Mouse (Mus musculus) embryonic facial prominence, embryonic 10.5 days (tissue): ENCODE data around the gene Nars2. TPM values are rescaled to one million over a fixed set of nuclear protein-coding genes. Genes with fewer than 3 reads are reported as not detected.

ENCODE experiments used
- DNase-seq: peaks from one replicate; pipeline ENCODE4 v3.0.0-alpha.2; 2017; ENCODE audit warnings: low spot score
- H3K27ac ChIP-seq: fragments of 300-500 bp; sonication (generic); replicated peaks from 2 replicates; pipeline ENCODE4 v1.5.1; 2016; ENCODE audit warnings: mild to moderate bottlenecking
- H3K27me3 ChIP-seq: fragments of 300-500 bp; sonication (generic); replicated peaks from 2 replicates; pipeline ENCODE4 v1.6.1; 2016; ENCODE audit warnings: low read depth, mild to moderate bottlenecking; ENCODE audit not compliant: poor library complexity, severe bottlenecking
- H3K36me3 ChIP-seq: fragments of 300-500 bp; sonication (generic); replicated peaks from 2 replicates; pipeline ENCODE4 v1.6.1; 2016; ENCODE audit warnings: mild to moderate bottlenecking, moderate library complexity
- H3K4me1 ChIP-seq: fragments of 300-500 bp; sonication (generic); 2 replicates; pipeline ENCODE4 v1.6.1; 2016
- H3K4me3 ChIP-seq: fragments of 300-500 bp; sonication (generic); 2 replicates; pipeline ENCODE4 v1.5.1; 2016; ENCODE audit warnings: mild to moderate bottlenecking, moderate library complexity
- H3K9me3 ChIP-seq: fragments of 300-500 bp; sonication (generic); 2 replicates; pipeline ENCODE4 v1.6.1; 2016; ENCODE audit warnings: mild to moderate bottlenecking
- WGBS: fragments of 180-500 bp; shearing (Covaris S2); methylation state at CpG from one replicate; pipeline ENCODE4 v1.1.7; 2016; 5-methylcytosine and 5-hydroxymethylcytosine counted together
- polyA plus RNA-seq: library from polyadenylated mRNA; unstranded; fragments of >200 nt; fragmentation: Nextera tagmentation; extraction: Ambion mirVana; gene quantifications from 2 replicates; pipeline ENCODE4 v1.2.1, GENCODE M21; 2016

The Nars2 gene
- polyA plus RNA-seq, result 26.3 and 26.5 TPM in 2 replicates

DNA sequence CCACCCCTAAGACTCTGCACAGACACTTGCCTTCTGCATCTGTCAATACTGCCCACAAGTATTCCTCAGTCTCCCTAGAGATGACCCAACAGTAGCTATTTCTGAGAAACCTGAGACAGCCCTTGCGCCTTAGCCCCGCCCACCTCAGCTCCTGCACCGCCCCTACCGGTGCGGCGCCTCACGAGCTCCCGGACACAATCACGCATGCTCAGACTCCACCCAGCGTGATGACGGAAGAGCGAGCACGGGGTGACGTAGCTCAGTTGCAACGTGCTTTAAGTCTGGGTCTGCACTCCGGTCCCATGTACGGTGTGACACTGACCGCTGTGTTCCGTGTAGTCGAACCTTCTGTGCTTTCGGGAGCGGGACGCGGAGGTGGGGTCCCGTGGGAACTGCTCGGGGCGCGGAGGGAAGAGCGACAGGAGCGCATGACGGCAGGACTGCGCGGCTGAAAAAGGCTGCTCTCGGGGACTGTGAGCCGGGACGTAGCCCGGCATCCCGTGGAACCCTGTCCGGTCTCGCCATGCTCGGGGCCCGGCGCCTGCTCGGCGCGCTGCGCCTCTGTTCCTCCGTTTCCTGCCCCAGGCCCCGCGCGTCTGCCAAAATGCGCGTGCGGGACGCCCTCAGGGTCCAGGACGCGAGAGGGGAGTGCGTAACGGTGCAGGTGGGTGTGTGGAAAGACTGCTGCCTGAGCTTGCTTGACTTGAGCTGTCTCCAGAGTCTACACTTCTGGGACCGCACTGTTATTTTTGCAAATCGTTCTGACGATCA, at the start of gene Nars2:
Nars2 (plus strand) TSS at position 225 of the 771 bp plus-strand sequence.
- Histone ChIP-seq H3K4me1 (peaks cover 22% of the 10 kb centered on the region), H3K9me3 (no peaks in the 10 kb centered on the region), H3K36me3 (peaks cover 5% of the 10 kb centered on the region), H3K4me3 (peak within 1 kb of the TSS; percentile 98), H3K27me3 (no peaks in the 10 kb centered on the region), H3K27ac (peak within 1 kb of the TSS; percentile 88)
- WGBS, result under 1% methylated on average over 62 of the region's 62 CpGs
- peak; percentile 96 for DNase-seq

DNA sequence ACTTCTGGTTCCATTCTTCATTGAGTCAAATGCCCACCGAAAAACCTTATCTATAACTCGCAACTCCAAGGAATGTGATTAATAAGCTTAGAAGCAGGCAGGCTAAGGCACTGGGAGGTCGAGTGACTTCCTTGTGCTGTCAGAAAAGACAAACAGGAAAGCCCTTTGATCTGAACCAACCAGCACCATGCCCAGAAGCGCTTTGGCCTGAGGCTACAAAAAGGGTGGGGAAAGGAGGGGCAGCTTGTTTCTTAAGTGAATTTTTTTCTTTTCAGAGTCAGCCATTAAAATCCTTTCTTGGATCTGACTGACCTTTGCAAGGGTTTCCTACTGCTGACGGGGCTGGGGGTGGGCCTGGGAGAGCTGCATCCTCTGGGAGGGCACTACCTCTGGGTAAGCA, 49.1 kb upstream of the Nars2 start:
- no peaks in the 10 kb centered on the region for H3K27me3 ChIP-seq
- no peak overlapping the region for H3K4me3 ChIP-seq
- peaks cover 36% of the 10 kb centered on the region for H3K4me1 ChIP-seq
- 49% methylated on average over 5 of the region's 5 CpGs for WGBS
- no peak for DNase-seq
- H3K9me3 ChIP-seq, result no peaks in the 10 kb centered on the region
- peaks cover 94% of the 10 kb centered on the region for H3K36me3 ChIP-seq
- 0 out of 2 replicates have a peak overlapping the region, but pooled peaks have one; percentile 6 for H3K27ac ChIP-seq

DNA sequence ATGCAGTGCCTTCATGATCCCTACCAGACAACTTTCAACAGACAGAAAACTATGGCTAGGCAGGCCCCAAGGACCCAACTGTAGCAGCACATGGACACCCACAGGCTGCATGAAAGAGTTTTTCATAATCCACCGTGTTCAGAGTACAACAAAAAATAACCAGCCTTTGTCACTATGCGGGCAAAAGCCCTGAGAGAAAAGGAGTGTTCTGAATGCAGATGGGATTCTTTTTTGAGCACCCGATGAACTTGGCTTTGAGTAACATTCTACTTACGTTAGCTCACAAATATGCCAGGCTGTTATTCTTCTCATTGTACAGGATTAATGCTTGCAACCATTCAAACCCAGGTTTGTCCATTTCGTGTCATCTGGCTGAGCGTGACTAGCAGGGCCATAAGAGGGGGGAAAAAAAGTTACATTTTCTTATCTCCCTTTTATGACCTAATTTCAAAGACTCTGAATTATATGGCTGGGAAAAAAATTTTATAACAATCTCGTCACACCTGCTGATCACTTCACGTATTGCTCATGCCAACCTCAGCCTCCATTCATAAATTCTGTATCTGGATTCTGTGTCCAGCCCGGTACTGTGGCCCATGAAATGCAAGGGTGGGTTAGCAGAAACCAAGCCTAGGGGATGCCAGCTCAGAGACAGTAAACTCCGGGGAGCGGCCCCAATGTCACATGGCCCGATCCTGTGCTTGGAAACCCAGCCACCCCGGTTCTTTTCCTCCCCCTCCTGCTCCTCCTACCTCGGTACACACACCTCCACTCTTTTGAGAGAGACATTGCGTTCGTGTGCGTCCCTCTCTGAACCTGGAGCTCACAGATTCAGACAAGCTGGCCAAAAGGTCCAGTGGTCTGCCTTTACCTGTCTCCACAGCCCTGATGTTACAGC, 48.0 kb upstream of the Nars2 start:
- WGBS, result 92% methylated on average over 17 of the region's 17 CpGs

DNA sequence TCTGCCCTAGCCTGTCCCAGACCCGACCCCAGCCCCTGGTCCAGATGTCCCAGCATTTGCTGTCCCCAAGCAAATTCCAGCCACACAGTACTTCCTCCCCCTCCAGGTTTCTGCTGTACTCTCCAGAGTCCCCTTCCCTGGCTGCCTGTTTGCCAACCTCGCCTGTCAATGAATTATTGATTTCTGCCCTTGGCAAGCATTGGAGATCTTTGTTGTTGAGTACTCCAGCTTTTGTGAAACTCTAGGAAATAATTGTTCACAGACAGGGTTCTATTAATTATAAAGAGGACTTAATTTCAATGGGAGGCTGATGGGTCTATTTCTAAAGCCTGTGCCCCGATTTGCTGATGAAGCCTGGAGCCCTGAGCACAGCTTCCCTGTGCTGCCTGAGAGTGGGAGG, 46.9 kb upstream of the Nars2 start:
- Histone ChIP-seq H3K27ac (no peak overlapping the region), H3K36me3 (peaks cover 78% of the 10 kb centered on the region), H3K27me3 (no peaks in the 10 kb centered on the region), H3K4me1 (peaks cover 46% of the 10 kb centered on the region), H3K9me3 (no peaks in the 10 kb centered on the region), H3K4me3 (no peak overlapping the region)
- 49% methylated on average over 3 of the region's 3 CpGs for WGBS
- no peak for DNase-seq

More for the DNA sequence above, 48.0 kb upstream of the Nars2 start:
- Histone ChIP-seq H3K27me3 (no peaks in the 10 kb centered on the region), H3K27ac (no peak overlapping the region), H3K36me3 (peaks cover 89% of the 10 kb centered on the region), H3K4me3 (no peak overlapping the region), H3K4me1 (peaks cover 43% of the 10 kb centered on the region), H3K9me3 (no peaks in the 10 kb centered on the region)
- no peak for DNase-seq

DNA sequence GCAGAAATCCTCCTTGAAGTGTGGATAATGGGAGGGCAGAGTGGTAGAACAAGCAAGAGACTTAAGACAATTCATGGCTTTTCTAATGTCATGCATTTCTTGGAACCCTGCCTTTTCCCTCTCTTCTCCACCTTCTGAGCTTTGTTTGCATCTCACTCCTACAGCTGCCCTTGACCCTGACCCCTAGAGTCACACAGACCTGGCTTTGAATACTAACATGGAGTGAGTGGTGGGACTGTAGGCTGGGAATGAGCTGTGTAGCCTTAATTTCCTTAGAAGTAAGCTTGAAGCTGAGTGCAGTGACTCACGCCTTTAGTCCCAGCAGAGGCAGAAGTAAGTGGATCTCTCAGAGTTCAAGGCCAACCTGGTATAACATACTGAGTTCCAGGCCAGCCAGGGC, 46.4 kb upstream of the Nars2 start:
- Histone ChIP-seq H3K27ac (no peak overlapping the region), H3K27me3 (no peaks in the 10 kb centered on the region), H3K36me3 (peaks cover 74% of the 10 kb centered on the region), H3K4me1 (peaks cover 51% of the 10 kb centered on the region), H3K4me3 (no peak overlapping the region), H3K9me3 (no peaks in the 10 kb centered on the region)
- no peak for DNase-seq
- WGBS, result 88% methylated on average over 1 of the region's 1 CpGs

DNA sequence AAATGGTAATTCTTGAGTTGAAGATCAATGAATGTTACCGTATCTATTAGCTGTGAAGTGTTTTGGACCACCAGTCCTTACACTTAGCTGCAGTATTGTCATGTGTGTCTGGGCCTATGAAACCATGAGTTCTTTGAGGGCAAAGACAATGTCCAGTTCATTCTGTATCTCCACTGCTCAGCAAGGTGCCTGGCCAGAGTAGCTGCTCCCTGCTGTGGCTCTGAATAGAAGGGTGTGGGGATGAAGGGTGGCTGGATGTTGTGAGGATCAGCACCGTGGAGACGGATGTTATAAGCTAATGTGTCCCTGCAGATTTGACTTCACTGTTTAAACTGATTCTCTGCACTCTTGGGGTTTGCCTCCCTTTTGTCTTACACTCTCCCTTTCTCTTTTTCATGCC, 45.9 kb upstream of the Nars2 start:
- Histone ChIP-seq H3K4me3 (no peak overlapping the region), H3K4me1 (peaks cover 56% of the 10 kb centered on the region), H3K27me3 (no peaks in the 10 kb centered on the region), H3K27ac (no peak overlapping the region), H3K9me3 (no peaks in the 10 kb centered on the region), H3K36me3 (peaks cover 69% of the 10 kb centered on the region)
- WGBS, result 71% methylated on average over 3 of the region's 3 CpGs
- no peak for DNase-seq

DNA sequence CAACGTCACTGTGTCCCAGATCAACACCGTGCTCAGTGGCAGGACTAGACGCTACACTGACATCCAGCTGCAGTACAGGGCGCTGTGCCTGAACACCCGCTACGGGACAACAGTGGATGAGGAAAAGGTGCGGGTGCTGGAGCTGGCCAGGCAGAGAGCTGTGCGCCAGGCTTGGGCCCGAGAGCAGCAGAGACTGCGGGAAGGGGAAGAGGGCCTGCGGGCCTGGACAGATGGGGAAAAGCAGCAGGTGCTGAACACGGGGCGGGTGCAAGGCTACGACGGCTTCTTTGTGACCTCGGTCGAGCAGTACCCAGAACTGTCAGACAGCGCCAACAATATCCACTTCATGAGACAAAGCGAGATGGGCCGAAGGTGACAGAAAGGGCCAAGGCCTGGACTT, 45.1 kb upstream of the Nars2 start:
- peaks cover 64% of the 10 kb centered on the region for H3K4me1 ChIP-seq
- no peaks in the 10 kb centered on the region for H3K9me3 ChIP-seq
- H3K4me3 ChIP-seq, result no peak overlapping the region
- H3K27ac ChIP-seq, result no peak overlapping the region
- no peaks in the 10 kb centered on the region for H3K27me3 ChIP-seq
- WGBS, result 91% methylated on average over 20 of the region's 20 CpGs
- H3K36me3 ChIP-seq, result peaks cover 62% of the 10 kb centered on the region
- no peak for DNase-seq

DNA sequence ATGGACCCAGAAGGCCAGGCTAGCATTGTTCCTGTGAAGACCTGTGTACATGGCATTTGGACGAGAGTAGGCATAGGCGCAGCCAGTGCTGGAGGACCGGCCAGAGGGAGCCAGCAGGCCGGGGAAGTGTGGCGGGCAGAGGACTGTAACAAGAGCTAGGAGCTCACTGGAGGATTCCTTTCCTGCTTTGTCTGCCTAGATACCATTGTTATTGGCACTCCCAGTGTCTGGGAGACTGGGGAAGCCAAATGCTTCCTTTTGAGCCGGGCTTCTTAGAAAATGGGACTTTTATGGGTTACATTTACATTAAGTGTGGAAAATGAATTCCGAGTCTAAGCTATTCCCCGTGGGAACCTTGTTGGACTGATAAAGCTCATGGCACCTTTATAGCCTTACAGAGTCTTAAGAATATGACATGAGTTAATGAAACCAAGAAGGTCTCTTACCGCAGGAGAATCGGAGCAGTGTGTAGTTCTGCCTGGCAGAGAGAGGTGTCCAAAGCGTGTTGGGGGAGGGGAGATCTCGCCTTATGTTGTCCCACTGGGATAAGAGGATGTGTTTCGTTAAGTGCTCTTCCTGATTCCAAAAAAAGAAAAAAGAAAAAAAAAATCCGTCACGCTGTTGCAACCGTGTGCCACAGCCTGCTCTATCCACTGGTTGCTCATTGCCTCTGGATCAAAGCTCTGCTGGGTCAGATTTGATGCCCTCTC, 43.2 kb upstream of the Nars2 start:
- WGBS, result 69% methylated on average over 16 of the region's 16 CpGs
- peaks cover 67% of the 10 kb centered on the region for H3K4me1 ChIP-seq
- H3K27ac ChIP-seq, result 0 out of 2 replicates have a peak overlapping the region, but pooled peaks have one; percentile 40
- H3K36me3 ChIP-seq, result peaks cover 43% of the 10 kb centered on the region
- no peaks in the 10 kb centered on the region for H3K9me3 ChIP-seq
- no peak for DNase-seq
- no peaks in the 10 kb centered on the region for H3K27me3 ChIP-seq
- no peak overlapping the region for H3K4me3 ChIP-seq

DNA sequence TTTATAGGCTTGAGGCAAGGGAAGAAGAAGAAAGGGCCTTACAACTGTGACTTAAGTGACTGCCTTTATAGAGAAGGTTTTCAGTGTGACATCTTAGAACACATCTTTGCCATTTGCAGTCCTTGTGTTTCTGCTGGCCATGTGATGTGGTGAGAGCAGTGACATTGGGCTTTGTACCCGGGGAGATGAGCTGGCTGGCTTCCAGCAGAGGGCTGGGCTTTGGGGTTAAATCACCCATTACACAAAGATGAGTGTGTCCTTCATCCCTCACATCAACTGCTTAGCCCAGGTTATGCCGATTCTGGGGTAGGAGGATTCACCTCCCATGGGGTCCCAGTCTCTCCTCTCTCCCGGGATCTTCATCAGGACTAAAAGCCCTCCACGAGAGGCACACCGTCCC, 41.4 kb upstream of the Nars2 start:
- no peak for DNase-seq
- 81% methylated on average over 5 of the region's 5 CpGs for WGBS
- Histone ChIP-seq H3K4me1 (peaks cover 65% of the 10 kb centered on the region), H3K27me3 (0 out of 2 replicates have a peak, but pooled peaks cover 1% of the 10 kb centered on the region), H3K27ac (peak overlapping the region; percentile 77), H3K36me3 (peaks cover 26% of the 10 kb centered on the region), H3K4me3 (no peak overlapping the region), H3K9me3 (no peaks in the 10 kb centered on the region)

DNA sequence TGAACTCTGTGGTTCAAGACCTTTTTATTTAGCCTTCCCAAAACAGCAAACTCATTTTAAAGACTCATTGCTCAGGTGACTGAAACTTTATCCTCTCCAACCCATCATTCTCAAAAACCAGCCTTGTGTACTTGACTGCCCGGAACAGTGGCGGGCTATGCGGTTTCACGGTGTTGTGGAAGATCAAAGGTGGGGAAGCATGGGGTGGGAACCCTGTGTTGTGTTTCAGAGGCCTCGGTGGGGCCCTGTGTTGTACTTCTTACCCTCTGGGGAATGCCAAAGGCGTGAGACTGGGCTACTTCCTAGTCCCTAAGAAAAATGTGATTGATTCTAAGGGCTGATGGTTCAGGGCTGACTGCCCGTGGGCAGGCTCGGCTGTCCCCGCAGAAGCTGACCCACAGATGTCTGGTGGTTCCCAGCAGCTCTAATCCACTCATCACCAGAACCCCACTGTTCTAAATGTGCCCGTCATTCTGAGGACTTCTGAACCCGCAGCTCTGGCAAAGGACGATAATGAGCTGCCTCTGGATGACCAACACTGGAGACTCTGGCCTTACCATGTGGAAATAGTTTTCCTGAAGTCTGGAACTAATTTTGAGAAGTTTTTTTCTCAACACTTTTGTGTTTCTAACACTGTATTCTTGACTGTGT, 40.9 kb upstream of the Nars2 start:
- Histone ChIP-seq H3K9me3 (no peaks in the 10 kb centered on the region), H3K27ac (peak overlapping the region; percentile 77), H3K4me3 (no peak overlapping the region), H3K4me1 (peaks cover 67% of the 10 kb centered on the region), H3K27me3 (0 out of 2 replicates have a peak, but pooled peaks cover 5% of the 10 kb centered on the region), H3K36me3 (peaks cover 20% of the 10 kb centered on the region)
- DNase-seq, result peak; percentile 52
- 31% methylated on average over 12 of the region's 12 CpGs for WGBS

DNA sequence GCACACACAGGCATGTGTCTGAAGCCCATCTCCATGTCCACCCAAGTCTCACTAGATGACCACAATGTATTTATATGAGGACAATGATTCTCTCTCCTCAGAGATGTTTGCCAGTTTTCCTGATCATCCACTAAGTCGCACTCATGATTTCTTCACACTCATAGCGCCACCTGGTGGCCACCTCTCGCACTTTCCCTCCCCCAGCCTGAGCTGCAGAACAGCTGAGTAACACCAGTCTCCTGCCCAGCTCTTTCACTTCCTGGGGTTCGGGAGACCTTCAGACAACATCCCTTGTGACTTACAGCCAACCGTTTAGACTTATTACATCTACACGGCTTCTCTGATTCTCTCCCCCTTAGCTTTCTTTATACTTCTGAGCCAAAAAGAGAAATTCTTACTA, 37.3 kb upstream of the Nars2 start:
- no peak overlapping the region for H3K4me3 ChIP-seq
- 0 out of 2 replicates have a peak, but pooled peaks cover 5% of the 10 kb centered on the region for H3K27me3 ChIP-seq
- 11% methylated on average over 6 of the region's 6 CpGs for WGBS
- H3K4me1 ChIP-seq, result peaks cover 50% of the 10 kb centered on the region
- peak; percentile 90 for DNase-seq
- no peaks in the 10 kb centered on the region for H3K36me3 ChIP-seq
- no peaks in the 10 kb centered on the region for H3K9me3 ChIP-seq
- H3K27ac ChIP-seq, result no peak overlapping the region
